Mouse (Mus musculus) ES-E14 (cell line): ENCODE measurements around the gene Sh3gl2.

ENCODE experiments used
- CHD2 ChIP-seq: IDR thresholded peaks from 2 replicates; pipeline ENCODE4 v1.6.1; 2014; ENCODE audit warnings: mild to moderate bottlenecking, low read depth, low read length, inconsistent platforms
- HCFC1 ChIP-seq: IDR thresholded peaks from 2 replicates; pipeline ENCODE4 v1.6.1; 2012; ENCODE audit warnings: low read length, inconsistent platforms, borderline replicate concordance; ENCODE audit not compliant: insufficient read depth
- MAFK ChIP-seq: IDR thresholded peaks from 2 replicates; pipeline ENCODE4 v1.6.1; 2014; ENCODE audit warnings: mild to moderate bottlenecking, low read depth, low read length, inconsistent platforms; ENCODE audit not compliant: insufficient read depth
- ZC3H11A ChIP-seq: IDR thresholded peaks from 2 replicates; pipeline ENCODE4 v1.6.1; 2012; ENCODE audit warnings: low read depth, mild to moderate bottlenecking, inconsistent platforms, low read length, borderline replicate concordance
- ZNF384 ChIP-seq: IDR thresholded peaks from 2 replicates; pipeline ENCODE4 v1.6.1; 2012; ENCODE audit warnings: low read depth, low read length, inconsistent platforms

DNA sequence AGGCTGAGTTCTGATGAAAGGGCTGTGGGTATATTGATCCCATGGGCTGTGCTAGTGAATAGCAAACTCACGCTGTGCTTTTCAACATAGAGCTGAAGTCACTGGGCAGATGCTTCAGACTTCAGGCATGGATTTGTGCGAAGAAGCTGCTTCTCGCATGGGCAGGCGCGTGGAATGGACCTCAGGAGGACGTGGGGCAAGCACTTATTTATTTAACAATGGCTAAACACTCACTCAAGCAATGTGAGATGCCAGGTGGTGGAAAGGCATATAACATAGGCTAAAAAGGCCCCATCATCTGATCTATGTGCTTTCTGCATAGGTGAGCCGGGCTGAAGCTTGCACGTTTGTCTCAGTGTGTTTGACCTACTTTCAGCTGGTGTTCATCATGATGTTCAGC lies 193.8 kb downstream of the Sh3gl2 start:
- TF ChIP-seq ZNF384 (no peak), MAFK (no peak), HCFC1 (no peak), CHD2 (no peak), ZC3H11A (no peak)
